Mouse (Mus musculus): ENCODE measurements at regions not wholly inside any gene's neighbourhood (a gene's known extent, or its start where the extent isn't known, plus 50 kb on each side); places are given as distances from the start of the nearest gene placed in this dataset.

DNA sequence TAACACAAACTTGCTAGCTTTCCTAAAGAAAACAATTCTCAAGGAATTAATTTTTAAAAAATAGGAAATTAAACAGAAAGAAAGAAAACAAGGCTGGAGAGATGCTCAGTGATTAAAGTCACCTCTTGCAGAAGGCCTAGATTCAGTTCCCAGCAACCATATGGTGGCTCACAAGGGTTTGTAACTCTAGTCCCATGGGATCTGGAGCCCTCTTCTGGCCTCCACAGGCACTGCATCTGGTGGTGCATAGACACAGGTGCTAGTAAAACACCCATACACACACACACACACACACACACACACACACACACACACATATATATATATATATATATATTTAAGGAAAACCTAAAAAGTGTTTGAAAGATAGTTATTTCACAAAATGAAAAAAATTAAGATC, 123.3 kb downstream of the Polr2m start:
- TF ChIP-seq POLR2A (IDR thresholded peaks at IDR 0.05; ENCODE audit: borderline replicate concordance, control insufficient read depth, low read depth, low read length) (no peak), CTCF (IDR thresholded peaks at IDR 0.05; ENCODE audit: control insufficient read depth, insufficient read depth, low read length) (no peak)

All from bone marrow, adult 2 months (tissue).